Mouse (Mus musculus) cortical plate, adult 2 months (tissue): ENCODE results near the gene Gm28053.

Experiments used
- CTCF ChIP-seq: fragments of 200-500 bp; IDR thresholded peaks from 2 replicates; pipeline ENCODE4 v1.5.1; 2011; ENCODE audit warnings: mild to moderate bottlenecking, control low read depth, low read length; ENCODE audit not compliant: insufficient read depth; ENCODE audit errors: extremely low read depth
- POLR2A ChIP-seq: fragments of 200-500 bp; IDR thresholded peaks from 2 replicates; pipeline ENCODE4 v1.6.1; 2011; ENCODE audit warnings: mild to moderate bottlenecking, low read length, control low read depth; ENCODE audit not compliant: insufficient read depth; ENCODE audit errors: extremely low read depth

- TF ChIP-seq CTCF (no peak), POLR2A (no peak)
Observed at GRCm38 (mm10) chr6:48675400-48675930, 42.9 kb upstream of the Gm28053 start.
